Mouse (Mus musculus) heart, embryonic 12.5 days (tissue): Measurements from ENCODE around the gene Adcy1. TPM values are rescaled to one million over a fixed set of nuclear protein-coding genes. Genes with fewer than 3 reads are reported as not detected.

Experiments used
- ATAC-seq: fragments of 200-750 bp; cut with Nextera tagmentation; 2 replicates; pipeline ENCODE4 v1.8.0; 2017; ENCODE audit warnings: moderate TSS enrichment, moderate library complexity; ENCODE audit not compliant: insufficient number of reproducible peaks, low FRiP score
- H3K27ac ChIP-seq: fragments of 300-500 bp; sonication (generic); 2 replicates; pipeline ENCODE4 v1.5.1; 2016; ENCODE audit warnings: mild to moderate bottlenecking, moderate library complexity; ENCODE audit not compliant: poor library complexity, severe bottlenecking
- H3K27me3 ChIP-seq: fragments of 300-500 bp; sonication (generic); replicated peaks from 2 replicates; pipeline ENCODE4 v1.6.1; 2016; ENCODE audit warnings: mild to moderate bottlenecking, moderate library complexity
- H3K36me3 ChIP-seq: fragments of 300-500 bp; sonication (generic); 2 replicates; pipeline ENCODE4 v1.6.1; 2016; ENCODE audit warnings: mild to moderate bottlenecking, moderate library complexity
- H3K4me1 ChIP-seq: fragments of 300-500 bp; sonication (generic); replicated peaks from 2 replicates; pipeline ENCODE4 v1.6.1; 2016; ENCODE audit warnings: mild to moderate bottlenecking
- H3K4me2 ChIP-seq: fragments of 300-500 bp; sonication (generic); 2 replicates; pipeline ENCODE4 v1.6.1; 2016; ENCODE audit warnings: mild to moderate bottlenecking, moderate library complexity
- H3K4me3 ChIP-seq: fragments of 300-500 bp; sonication (generic); 2 replicates; pipeline ENCODE4 v1.5.1; 2016; ENCODE audit warnings: mild to moderate bottlenecking
- H3K9ac ChIP-seq: fragments of 300-500 bp; sonication (generic); 2 replicates; pipeline ENCODE4 v1.6.1; 2016; ENCODE audit warnings: mild to moderate bottlenecking, moderate library complexity
- H3K9me3 ChIP-seq: fragments of 300-500 bp; sonication (generic); replicated peaks from 2 replicates; pipeline ENCODE4 v1.6.1; 2016; ENCODE audit warnings: mild to moderate bottlenecking, moderate library complexity
- WGBS: fragments of 180-500 bp; shearing (Covaris S2); methylation state at CpG from one replicate; pipeline ENCODE4 v1.1.7; 2016; 5-methylcytosine and 5-hydroxymethylcytosine counted together
- polyA plus RNA-seq: library from polyadenylated mRNA; unstranded; fragments of >200 nt; fragmentation: Nextera tagmentation; extraction: Ambion mirVana; gene quantifications from 2 replicates; pipeline ENCODE4 v1.2.1, GENCODE M21; 2016

Gene Adcy1
- polyA plus RNA-seq, 1 experiment from 2014 or later = 1.3 TPM

DNA sequence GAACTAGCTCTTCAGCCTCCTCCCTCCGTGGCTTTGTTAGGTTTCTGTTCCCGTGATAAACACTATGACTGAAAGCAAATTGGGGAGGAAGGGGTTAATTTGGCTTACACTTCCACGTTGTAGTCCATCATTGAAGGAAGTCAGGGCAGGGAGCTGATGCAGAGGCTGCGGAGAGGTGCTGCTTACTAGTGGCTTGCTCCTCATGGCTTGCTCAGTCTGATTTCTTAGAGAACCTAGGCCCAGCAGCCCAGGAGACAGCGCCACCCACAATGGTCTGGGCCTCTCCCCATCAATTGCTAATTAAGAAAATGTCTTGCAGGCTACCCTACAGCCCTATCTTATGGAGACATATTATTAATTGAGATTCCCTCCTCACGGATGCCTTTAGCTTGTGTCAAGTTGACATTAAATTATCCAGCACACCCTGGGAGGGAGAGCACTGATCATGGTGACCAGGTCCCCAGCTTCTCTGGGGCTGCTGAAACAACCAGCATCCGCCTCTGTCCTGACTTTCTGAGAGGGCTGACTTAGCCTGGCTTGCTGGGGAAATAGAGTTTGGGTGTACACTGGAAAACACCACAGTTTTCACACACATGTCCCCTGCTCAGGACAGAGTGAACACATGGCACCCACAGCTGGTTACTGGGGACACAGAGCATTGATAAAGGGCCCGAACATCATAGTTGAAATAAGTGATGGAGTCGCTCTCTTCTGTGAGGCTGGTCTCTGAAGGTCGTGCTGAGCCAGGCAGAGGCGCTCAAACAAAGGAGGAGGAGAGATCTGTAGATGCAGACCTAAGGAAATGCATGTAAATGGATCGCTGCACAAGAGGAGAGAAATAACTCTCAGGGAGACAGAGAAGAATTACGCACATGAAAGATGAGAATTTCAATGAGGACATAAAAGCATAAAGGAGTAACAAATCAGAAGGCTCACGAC is 39.2 kb downstream of the Adcy1 start:
- H3K4me1 ChIP-seq = 0 out of 2 replicates have a peak, but pooled peaks cover 6% of the 10 kb centered on the region
- no peak overlapping the region for H3K9ac ChIP-seq
- H3K9me3 ChIP-seq = no peaks in the 10 kb centered on the region
- WGBS = 72% methylated on average over 14 of the region's 14 CpGs
- H3K36me3 ChIP-seq = no peaks in the 10 kb centered on the region
- no peak overlapping the region for H3K4me2 ChIP-seq
- ATAC-seq = no peak
- no peak overlapping the region for H3K27ac ChIP-seq
- H3K4me3 ChIP-seq = no peak overlapping the region
- H3K27me3 ChIP-seq = no peaks in the 10 kb centered on the region

DNA sequence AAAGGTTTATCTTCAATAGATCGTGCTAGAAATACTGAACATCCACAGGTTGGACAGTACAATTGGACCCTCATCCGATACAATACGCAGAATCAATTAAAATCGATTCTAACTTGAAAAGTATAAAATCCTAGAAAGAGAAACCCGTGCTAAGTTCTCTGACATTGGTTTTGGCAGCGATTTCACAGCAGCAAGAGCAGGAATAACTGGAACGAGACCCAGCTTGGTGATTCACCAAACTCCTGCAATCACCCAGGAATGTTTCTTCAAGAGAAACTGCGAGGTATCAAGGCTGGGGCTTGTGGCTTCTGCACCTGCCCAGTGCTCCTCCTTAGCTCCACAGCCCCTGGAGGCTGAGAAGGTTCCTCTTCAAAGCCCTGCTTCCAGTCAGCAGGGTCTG is 42.0 kb downstream of the Adcy1 start:
- H3K36me3 ChIP-seq = peaks cover 4% of the 10 kb centered on the region; the same call in 1 of the 2 replicates
- 82% methylated on average over 8 of the region's 8 CpGs for WGBS
- H3K27ac ChIP-seq = no peak overlapping the region
- H3K9ac ChIP-seq = no peak overlapping the region
- H3K9me3 ChIP-seq = no peaks in the 10 kb centered on the region
- H3K27me3 ChIP-seq = no peaks in the 10 kb centered on the region
- no peak for ATAC-seq
- no peak overlapping the region for H3K4me2 ChIP-seq
- no peak overlapping the region for H3K4me3 ChIP-seq
- H3K4me1 ChIP-seq = no peaks in the 10 kb centered on the region

DNA sequence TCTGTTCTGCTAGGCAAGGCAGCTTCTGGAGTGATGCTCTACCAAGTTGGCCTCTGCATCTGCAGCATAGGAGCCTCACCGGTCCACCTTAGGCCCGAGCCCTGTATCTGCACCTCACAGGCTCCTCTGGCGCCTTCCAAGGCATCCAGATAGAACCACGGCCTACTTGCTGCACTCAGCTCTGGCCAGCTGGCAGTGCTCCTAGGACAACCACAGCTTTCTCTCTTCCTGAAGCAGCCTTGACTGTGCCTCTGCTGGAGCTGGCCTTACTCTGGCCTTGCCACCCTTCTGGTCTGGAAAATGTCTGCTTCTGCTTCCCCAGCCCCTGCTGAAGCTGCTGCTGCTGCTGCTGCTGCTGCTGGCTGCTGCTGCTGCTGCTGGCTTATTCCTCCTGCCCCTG is 45.8 kb downstream of the Adcy1 start:
- ATAC-seq = no peak
- Histone ChIP-seq H3K4me3 (no peak overlapping the region), H3K27ac (no peak overlapping the region), H3K9me3 (no peaks in the 10 kb centered on the region), H3K4me2 (no peak overlapping the region), H3K9ac (no peak overlapping the region), H3K27me3 (no peaks in the 10 kb centered on the region), H3K36me3 (peaks cover 4% of the 10 kb centered on the region; the same call in 1 of the 2 replicates), H3K4me1 (peaks cover 16% of the 10 kb centered on the region)
- WGBS = 78% methylated on average over 4 of the region's 4 CpGs

DNA sequence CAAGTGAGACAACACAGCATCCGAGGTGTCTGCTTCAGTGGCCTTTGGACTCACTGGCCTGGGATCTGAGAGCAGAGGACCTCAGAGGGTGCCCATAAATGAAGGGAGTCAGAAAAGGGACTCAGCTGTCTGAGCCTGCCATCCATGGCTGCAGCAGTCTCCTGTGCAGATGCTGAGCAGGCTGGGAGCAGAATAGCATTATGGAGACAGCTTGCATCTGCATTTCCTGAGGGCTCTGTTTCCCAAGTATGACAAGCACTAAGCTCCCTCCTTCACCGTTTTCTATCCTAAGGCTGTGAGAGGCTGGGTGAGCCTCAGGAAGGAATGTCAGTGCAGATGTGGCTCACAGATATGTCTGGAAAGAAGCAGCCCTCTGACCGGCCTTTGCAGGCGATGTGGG is 49.8 kb downstream of the Adcy1 start:
- WGBS = 64% methylated on average over 4 of the region's 4 CpGs
- no peaks in the 10 kb centered on the region for H3K27me3 ChIP-seq
- peaks cover 16% of the 10 kb centered on the region for H3K4me1 ChIP-seq
- no peak overlapping the region for H3K4me2 ChIP-seq
- ATAC-seq = no peak
- no peak overlapping the region for H3K27ac ChIP-seq
- H3K9ac ChIP-seq = no peak overlapping the region
- H3K9me3 ChIP-seq = no peaks in the 10 kb centered on the region
- H3K4me3 ChIP-seq = no peak overlapping the region
- peaks cover 4% of the 10 kb centered on the region; the same call in 1 of the 2 replicates for H3K36me3 ChIP-seq

DNA sequence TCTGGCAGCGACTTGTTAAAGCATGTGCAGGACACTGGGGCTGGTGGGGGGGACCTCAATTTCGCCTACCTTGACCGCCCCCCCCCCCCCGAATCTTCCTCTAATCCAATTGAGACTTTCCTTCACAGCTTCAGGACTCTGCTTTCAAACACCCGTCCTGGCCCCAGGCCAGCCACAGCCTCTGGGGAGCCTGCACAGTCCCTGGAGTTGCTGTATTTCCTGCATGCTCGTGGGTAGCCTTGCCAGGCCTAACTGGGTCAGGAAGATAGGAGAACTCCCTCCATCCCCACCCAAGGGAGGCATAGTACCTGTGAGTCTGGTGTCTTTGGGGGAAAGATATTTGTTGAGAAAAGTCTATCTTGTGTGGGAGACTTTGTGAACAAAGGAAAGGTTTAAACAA is 50.4 kb downstream of the Adcy1 start:
- Histone ChIP-seq H3K9me3 (no peaks in the 10 kb centered on the region), H3K4me2 (no peak overlapping the region), H3K27ac (no peak overlapping the region), H3K27me3 (no peaks in the 10 kb centered on the region), H3K4me1 (peaks cover 16% of the 10 kb centered on the region), H3K36me3 (peaks cover 4% of the 10 kb centered on the region; the same call in 1 of the 2 replicates), H3K4me3 (no peak overlapping the region), H3K9ac (no peak overlapping the region)
- no peak for ATAC-seq
- WGBS = 37% methylated on average over 6 of the region's 6 CpGs

DNA sequence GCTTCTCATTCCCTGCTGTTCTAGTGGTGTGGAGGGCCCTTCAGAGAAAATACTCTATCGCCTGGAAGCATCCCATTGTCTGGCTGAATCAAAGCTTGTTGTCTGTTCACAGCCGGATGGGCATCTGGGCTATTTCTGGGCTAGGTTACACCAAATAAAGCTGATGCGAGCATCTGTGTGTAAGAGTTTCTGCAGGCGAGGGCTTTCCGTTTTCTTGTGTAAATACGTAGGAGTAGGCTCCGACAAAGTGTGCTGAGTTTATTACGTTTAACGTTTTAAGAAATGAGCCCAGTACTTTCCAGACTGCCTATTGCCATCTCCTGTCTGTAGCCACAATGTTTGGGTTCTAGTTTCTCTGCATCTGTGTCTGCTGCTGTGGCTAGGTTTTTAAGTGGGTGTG is 51.0 kb downstream of the Adcy1 start:
- WGBS = 72% methylated on average over 9 of the region's 9 CpGs

DNA sequence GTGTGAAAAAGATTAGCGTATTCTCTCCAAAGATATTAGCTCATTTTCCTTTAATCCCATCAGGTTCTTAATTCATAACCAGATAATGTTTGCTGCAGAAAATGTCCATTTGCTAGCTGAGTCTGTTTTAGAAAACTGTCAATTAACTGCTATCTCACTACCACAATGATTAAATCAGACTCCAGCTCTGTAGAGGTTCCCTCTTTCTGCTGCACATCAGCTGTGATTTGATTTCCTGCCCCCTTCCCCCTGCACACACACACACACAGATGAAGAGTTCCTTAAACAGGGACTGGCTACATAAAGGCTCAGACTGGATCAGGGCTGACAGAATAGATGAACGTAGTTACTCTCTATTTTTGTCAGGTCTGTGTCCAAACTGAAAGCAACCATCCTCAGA is 53.4 kb downstream of the Adcy1 start:
- Histone ChIP-seq H3K9ac (no peak overlapping the region), H3K27me3 (no peaks in the 10 kb centered on the region), H3K4me1 (peaks cover 16% of the 10 kb centered on the region), H3K4me3 (no peak overlapping the region), H3K27ac (no peak overlapping the region), H3K4me2 (no peak overlapping the region), H3K9me3 (no peaks in the 10 kb centered on the region), H3K36me3 (no peaks in the 10 kb centered on the region)
- 63% methylated on average over 2 of the region's 2 CpGs for whole genome bisulfite sequencing
- ATAC-seq = no peak

More for the DNA sequence above, 51.0 kb downstream of the Adcy1 start:
- no peak overlapping the region for H3K27ac ChIP-seq
- H3K4me2 ChIP-seq = no peak overlapping the region
- H3K4me3 ChIP-seq = no peak overlapping the region
- peaks cover 16% of the 10 kb centered on the region for H3K4me1 ChIP-seq
- no peak overlapping the region for H3K9ac ChIP-seq
- H3K9me3 ChIP-seq = no peaks in the 10 kb centered on the region
- no peaks in the 10 kb centered on the region for H3K27me3 ChIP-seq
- no peak for ATAC-seq
- peaks cover 2% of the 10 kb centered on the region; the same call in 1 of the 2 replicates for H3K36me3 ChIP-seq

DNA sequence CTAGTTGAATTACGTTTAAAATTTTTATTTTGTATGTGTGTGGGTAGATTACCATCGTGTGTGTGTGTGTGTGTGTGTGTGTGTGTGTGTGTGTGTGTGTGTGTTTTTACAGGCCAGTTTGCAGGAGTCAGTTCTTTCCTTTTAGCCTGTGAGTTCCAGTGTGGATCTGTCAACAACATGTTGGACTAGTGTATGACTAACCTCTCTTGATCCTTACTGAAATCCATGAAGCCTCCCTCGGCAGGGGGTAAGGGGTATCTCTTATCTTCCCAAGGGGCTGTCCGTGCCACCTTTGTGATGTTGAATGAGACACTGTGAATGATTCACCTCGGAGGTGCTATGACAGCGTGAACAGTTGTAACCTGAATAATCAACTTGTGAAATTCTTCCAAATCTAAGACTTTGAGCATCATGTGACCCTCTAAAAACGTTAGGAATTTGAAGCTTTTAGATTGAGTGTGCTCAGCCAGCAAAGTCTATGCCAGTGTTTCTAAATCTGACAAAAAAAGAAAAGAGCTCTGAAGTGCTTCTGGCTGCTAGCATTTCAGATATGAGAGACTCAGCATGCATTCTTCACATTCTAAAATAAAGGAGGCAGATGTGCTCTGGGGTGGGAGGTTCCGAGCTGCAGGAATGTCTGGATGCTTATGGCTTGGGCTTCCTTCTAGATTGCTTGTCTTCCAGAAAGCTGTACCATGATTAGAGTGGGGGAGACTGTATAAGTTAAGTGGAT is 66.2 kb downstream of the Adcy1 start:
- Histone ChIP-seq H3K4me2 (no peak overlapping the region), H3K4me3 (no peak overlapping the region), H3K4me1 (peaks cover 27% of the 10 kb centered on the region), H3K27me3 (no peaks in the 10 kb centered on the region), H3K9ac (no peak overlapping the region), H3K36me3 (no peaks in the 10 kb centered on the region), H3K27ac (0 out of 2 replicates have a peak overlapping the region, but pooled peaks have one; percentile 13), H3K9me3 (0 out of 2 replicates have a peak, but pooled peaks cover 3% of the 10 kb centered on the region)
- ATAC-seq = no peak
- 28% methylated on average over 8 of the region's 8 CpGs for WGBS

DNA sequence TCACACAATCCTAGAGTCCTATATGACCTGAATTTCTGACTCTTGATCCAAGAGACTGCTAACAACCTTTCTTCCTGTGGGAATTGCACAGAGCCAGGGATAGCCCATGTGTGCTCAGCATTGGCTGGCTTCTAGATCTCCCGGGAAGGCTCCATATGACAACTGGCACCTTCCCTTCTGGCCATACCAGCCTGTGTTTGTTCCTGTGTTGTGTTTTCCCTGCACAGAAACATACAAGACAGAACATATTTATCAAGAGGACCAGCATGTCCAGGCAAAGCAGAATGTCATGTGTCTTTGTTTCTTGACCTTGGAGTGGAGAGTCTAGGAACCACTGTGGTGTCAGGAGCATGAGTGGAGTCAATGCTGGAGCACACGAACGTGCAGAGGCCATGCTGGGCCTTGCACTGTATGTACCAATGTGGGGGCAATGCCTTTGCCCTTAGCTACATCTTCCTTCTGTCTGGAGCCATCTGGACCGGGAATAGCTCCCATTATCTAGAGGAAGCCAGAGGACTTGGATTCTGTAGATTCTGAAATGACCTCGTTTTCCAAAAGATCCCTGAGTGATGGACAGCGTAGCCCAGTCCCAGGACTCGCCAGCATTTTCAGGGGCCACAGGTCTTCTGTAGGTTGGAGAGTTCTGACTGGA is 69.6 kb downstream of the Adcy1 start:
- WGBS = 82% methylated on average over 7 of the region's 7 CpGs

DNA sequence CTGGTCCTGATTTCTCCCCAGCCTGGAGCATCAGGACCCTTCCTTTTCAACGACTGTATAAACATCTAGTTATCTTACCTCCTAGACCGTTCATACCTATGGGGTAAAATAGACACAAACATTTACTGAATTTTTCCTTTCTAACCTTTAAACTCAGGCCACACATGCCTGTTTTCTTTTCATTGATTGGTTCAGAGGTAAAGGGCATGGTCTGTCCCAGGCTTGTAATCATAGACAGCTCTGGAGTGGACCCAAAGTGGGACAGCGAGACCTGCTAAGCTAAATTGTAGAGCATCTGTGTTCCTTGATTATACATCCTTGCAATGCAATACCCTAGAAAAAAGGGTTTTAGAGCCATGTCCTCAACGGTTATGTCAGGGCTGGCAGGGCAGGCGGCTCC is 70.4 kb downstream of the Adcy1 start:
- no peak overlapping the region for H3K4me3 ChIP-seq
- 80% methylated on average over 5 of the region's 5 CpGs for WGBS
- H3K4me1 ChIP-seq = peaks cover 24% of the 10 kb centered on the region
- H3K27me3 ChIP-seq = no peaks in the 10 kb centered on the region
- H3K9me3 ChIP-seq = no peaks in the 10 kb centered on the region
- no peaks in the 10 kb centered on the region for H3K36me3 ChIP-seq
- ATAC-seq = no peak
- H3K4me2 ChIP-seq = no peak overlapping the region
- no peak overlapping the region for H3K9ac ChIP-seq
- no peak overlapping the region for H3K27ac ChIP-seq

More for the DNA sequence above, 69.6 kb downstream of the Adcy1 start:
- Histone ChIP-seq H3K36me3 (no peaks in the 10 kb centered on the region), H3K27me3 (no peaks in the 10 kb centered on the region), H3K4me2 (no peak overlapping the region), H3K4me3 (no peak overlapping the region), H3K9me3 (no peaks in the 10 kb centered on the region), H3K27ac (no peak overlapping the region), H3K4me1 (peaks cover 27% of the 10 kb centered on the region), H3K9ac (no peak overlapping the region)
- ATAC-seq = no peak

DNA sequence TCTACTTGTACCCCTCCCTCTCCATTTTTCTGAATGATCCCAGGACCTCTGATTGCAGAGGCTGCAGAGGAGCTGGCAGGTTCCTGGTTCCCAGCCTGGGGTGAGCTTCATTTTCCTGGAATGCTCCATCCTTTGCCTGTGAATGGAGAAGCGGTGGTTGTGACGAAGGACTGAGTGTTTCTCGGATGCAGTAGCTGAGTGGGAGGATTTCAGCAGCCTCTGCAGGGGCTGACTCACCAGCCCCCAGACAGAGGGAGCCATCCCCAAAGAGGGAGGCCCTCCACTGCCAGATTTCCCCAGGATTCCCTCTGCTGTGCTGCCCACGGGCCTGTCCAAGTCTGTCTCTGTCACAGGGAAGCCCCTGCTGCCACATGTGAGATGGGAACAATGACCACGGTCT is 71.0 kb downstream of the Adcy1 start:
- Histone ChIP-seq H3K9ac (no peak overlapping the region), H3K4me1 (peaks cover 22% of the 10 kb centered on the region), H3K27ac (no peak overlapping the region), H3K4me3 (no peak overlapping the region), H3K4me2 (no peak overlapping the region), H3K27me3 (no peaks in the 10 kb centered on the region), H3K36me3 (no peaks in the 10 kb centered on the region), H3K9me3 (no peaks in the 10 kb centered on the region)
- WGBS = 70% methylated on average over 5 of the region's 5 CpGs
- no peak for ATAC-seq
